Mouse (Mus musculus) heart, embryonic 14.5 days (tissue): ENCODE measurements around the gene Unc13d. TPM values are rescaled to one million over a fixed set of nuclear protein-coding genes. Genes with fewer than 3 reads are reported as not detected.
"Not testable (repeated sequence)": the region's sequence is repeated elsewhere in the genome, so short reads cannot be mapped to it uniquely, and the experiment has no call there.

Source experiments
- ATAC-seq: fragments of 200-750 bp; cut with Nextera tagmentation; 2 replicates; pipeline ENCODE4 v1.8.0; 2017; ENCODE audit warnings: low read depth, moderate TSS enrichment; ENCODE audit not compliant: insufficient number of reproducible peaks, insufficient read depth, low FRiP score
- H3K27ac ChIP-seq, 2 experiments: fragments of 200-500 bp in 1 of 2; fragments of 300-500 bp in 1 of 2; sonication (generic) in 1 of 2; replicated peaks in 1 of 2; 2 replicates each; pipeline ENCODE4 v1.5.1; 2012 to 2014; ENCODE audit warnings: low read depth in 2 of 2, low read length in 2 of 2, control low read depth in 1 of 2, mild to moderate bottlenecking in 1 of 2, mixed read lengths in 1 of 2; ENCODE audit not compliant: control insufficient read depth in 1 of 2, insufficient read depth in 1 of 2
- H3K27me3 ChIP-seq: fragments of 300-500 bp; sonication (generic); 2 replicates; pipeline ENCODE4 v1.6.1; 2014; ENCODE audit warnings: mild to moderate bottlenecking, low read length, control low read depth; ENCODE audit not compliant: control insufficient read depth, insufficient read depth
- H3K36me3 ChIP-seq: fragments of 300-500 bp; sonication (generic); 2 replicates; pipeline ENCODE4 v1.6.1; 2014; ENCODE audit warnings: mild to moderate bottlenecking, control low read depth, low read length, mixed read lengths; ENCODE audit not compliant: control insufficient read depth, insufficient read depth
- H3K4me1 ChIP-seq, 2 experiments: fragments of 200-500 bp in 1 of 2; fragments of 300-500 bp in 1 of 2; sonication (generic) in 1 of 2; 2 replicates each; pipeline ENCODE4 v1.6.1; 2012 to 2014; ENCODE audit warnings: low read length in 2 of 2, control low read depth in 1 of 2, mixed read lengths in 1 of 2; ENCODE audit not compliant: control insufficient read depth in 2 of 2, insufficient read depth in 2 of 2
- H3K4me2 ChIP-seq: fragments of 300-500 bp; sonication (generic); 2 replicates; pipeline ENCODE4 v1.6.1; 2014; ENCODE audit warnings: mild to moderate bottlenecking, low read length
- H3K4me3 ChIP-seq, 2 experiments: fragments of 200-500 bp in 1 of 2; fragments of 300-500 bp in 1 of 2; sonication (generic) in 1 of 2; 2 replicates each; pipeline ENCODE4 v1.5.1; 2012 to 2014; ENCODE audit warnings: low read length in 2 of 2, mild to moderate bottlenecking in 2 of 2, control low read depth in 1 of 2, low read depth in 1 of 2, moderate library complexity in 1 of 2; ENCODE audit not compliant: control insufficient read depth in 1 of 2, insufficient read depth in 1 of 2
- H3K9ac ChIP-seq: fragments of 300-500 bp; sonication (generic); 2 replicates; pipeline ENCODE4 v1.6.1; 2014; ENCODE audit warnings: mild to moderate bottlenecking, low read length
- H3K9me3 ChIP-seq: fragments of 300-500 bp; sonication (generic); 2 replicates; pipeline ENCODE4 v1.6.1; 2016; ENCODE audit warnings: low read length, control low read depth; ENCODE audit not compliant: control insufficient read depth
- WGBS: fragments of 180-500 bp; shearing (Covaris S2); extraction: QIAGEN DNeasy Blood & Tissue Kit; methylation state at CpG from one replicate; pipeline ENCODE4 v1.1.7; 2014; 5-methylcytosine and 5-hydroxymethylcytosine counted together
- polyA plus RNA-seq: library from polyadenylated mRNA; unstranded; fragments of >200 nt; fragmentation: Nextera tagmentation; extraction: Ambion mirVana; gene quantifications from 2 replicates; pipeline ENCODE4 v1.2.1, GENCODE M21; 2014

Gene Unc13d
- 0.66 and 0.69 TPM in 2 replicates for polyA plus RNA-seq

DNA sequence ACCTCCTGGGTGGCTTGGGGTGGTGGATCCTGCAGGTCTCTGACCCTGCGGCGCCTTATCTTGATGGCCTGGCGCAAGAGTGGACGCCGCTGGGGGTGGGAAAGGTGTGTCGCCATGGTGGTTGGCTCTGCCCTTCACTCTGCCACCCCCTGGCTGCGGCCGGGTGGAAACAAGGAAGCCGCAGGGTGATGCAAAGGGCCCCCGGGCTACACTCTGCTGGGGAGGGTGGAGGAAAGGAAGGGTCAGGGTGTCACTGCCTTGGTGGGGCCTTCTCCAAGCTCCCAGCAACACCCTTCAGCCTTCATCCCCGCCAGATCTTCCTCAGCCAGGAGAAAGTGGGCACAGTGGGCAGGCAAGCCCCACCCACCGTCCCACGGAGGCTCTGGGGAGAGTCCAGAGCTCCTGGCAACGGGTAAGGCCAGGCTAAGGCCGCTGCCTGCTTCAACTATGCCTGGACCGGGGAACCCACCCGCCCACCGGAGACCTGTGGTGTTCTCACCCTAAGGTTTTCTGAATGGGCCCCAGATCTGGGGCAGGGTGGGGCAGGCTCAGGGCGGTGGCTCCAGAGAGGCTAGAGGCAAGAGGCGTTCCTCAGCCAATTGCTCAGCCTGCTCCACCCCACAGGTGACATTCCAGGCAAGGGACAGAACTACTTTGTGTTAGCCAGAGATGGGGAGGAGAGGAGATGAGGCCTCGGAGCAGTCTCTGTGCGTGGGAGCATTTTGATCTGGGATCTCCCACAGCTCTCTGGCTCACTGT, at the start of gene Unc13d:
Gene Unc13d (minus strand): TSS at position 516 of the 759 bp plus-strand sequence.
- H3K9me3 ChIP-seq: no peaks in the 10 kb centered on the region
- ATAC-seq: peak; percentile 38
- H3K27ac ChIP-seq: peak within 1 kb of the TSS in 1 of 2 experiments; percentile 44; a peak in 1 of 4 replicates
- H3K36me3 ChIP-seq: peaks cover 41% of the 10 kb centered on the region
- no peaks in the 10 kb centered on the region for H3K27me3 ChIP-seq
- 64% methylated on average over 22 of the region's 22 CpGs for WGBS
- peak within 1 kb of the TSS; percentile 54 for H3K4me2 ChIP-seq
- peak within 1 kb of the TSS in 1 of 2 experiments; percentile 18; a peak in 1 of 4 replicates for H3K4me3 ChIP-seq
- H3K4me1 ChIP-seq: peaks cover 18 to 37% of the 10 kb centered on the region in 2 experiments
- peak within 1 kb of the TSS; percentile 58 for H3K9ac ChIP-seq

DNA sequence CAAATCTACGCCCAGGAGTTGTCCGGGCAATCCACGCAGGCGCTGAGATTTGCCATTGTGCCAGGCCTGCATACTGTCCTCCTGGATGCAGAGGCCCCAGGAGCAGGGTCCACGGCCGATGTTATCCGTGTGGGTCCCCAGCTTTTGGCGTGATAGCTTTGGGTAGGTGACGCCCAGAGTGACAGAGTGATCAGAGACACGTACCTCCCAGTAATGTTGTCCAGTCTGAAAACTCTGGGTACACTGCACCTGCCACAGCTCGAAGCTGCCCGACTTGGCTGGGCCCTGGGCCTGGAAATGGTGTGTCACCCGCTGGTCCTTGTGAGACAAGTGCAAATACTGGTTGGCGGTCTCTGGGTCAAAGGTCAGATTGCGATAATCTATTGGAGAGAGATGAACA, 48.5 kb upstream of the Unc13d start:
- Histone ChIP-seq H3K36me3 (peaks cover 44% of the 10 kb centered on the region), H3K9me3 (peaks cover 4% of the 10 kb centered on the region; the same call in 1 of the 2 replicates), H3K4me3 (no peak overlapping the region), H3K4me1 (peaks cover 14 to 27% of the 10 kb centered on the region in 2 experiments), H3K27me3 (no peaks in the 10 kb centered on the region), H3K4me2 (no peak overlapping the region), H3K27ac (no peak overlapping the region), H3K9ac (no peak overlapping the region)
- no peak for ATAC-seq
- 94% methylated on average over 15 of the region's 15 CpGs for WGBS

DNA sequence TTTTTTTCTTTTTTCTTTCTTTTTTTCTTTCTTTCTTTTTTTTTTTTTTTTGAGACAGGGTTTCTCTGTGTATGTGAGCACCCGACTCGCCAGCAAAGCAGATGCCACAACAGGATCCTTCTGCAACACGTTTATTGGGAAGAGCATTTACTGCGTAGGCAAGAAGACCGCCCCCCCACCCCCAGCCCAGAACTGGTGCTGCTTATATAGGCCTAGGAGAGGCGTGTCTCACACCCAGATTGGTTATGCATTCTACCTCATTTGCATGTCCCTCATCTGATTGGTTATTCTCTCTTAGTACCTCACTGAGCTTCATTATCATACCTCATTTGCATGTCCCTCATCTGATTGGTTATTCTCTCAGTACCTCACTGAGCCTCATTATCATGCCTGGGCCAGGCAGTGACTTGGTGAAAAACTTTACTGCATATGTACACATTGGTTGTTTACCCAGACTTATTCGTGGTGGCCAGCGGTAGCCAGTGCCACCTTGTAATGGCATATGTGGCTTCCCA, 44.0 kb upstream of the Unc13d start:
- not testable (repeated sequence) for H3K27me3 ChIP-seq, H3K4me3 ChIP-seq, H3K4me1 ChIP-seq, H3K9me3 ChIP-seq, ATAC-seq, H3K27ac ChIP-seq, H3K9ac ChIP-seq, H3K4me2 ChIP-seq
- H3K36me3 ChIP-seq: peaks cover 39% of the 10 kb centered on the region
- 94% methylated on average over 8 of the region's 8 CpGs for WGBS

DNA sequence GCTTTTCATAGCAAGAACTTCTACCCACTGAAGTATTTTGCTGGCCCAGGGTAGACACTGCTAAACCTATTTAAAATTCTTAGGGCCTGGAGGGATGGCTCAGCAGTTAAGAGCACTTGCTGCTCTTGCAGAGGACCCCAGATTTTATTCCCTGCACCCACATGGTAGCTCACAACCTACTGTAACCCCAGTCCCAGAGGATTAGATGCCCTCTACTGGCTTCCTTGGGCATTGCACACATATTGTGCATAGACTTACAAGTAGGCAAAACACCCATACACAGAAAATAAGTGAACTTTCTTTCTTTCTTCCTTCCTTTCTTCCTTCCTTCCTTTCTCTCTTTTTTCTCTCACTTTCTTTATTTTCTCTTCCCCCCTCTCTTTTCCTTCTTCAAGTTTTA, 40.1 kb upstream of the Unc13d start:
- Histone ChIP-seq H3K4me3 (no peak overlapping the region), H3K9ac (no peak overlapping the region), H3K4me1 (no peaks in the 10 kb centered on the region), H3K27ac (no peak overlapping the region), H3K36me3 (peaks cover 7% of the 10 kb centered on the region), H3K27me3 (no peaks in the 10 kb centered on the region), H3K9me3 (no peaks in the 10 kb centered on the region), H3K4me2 (no peak overlapping the region)
- ATAC-seq: no peak

DNA sequence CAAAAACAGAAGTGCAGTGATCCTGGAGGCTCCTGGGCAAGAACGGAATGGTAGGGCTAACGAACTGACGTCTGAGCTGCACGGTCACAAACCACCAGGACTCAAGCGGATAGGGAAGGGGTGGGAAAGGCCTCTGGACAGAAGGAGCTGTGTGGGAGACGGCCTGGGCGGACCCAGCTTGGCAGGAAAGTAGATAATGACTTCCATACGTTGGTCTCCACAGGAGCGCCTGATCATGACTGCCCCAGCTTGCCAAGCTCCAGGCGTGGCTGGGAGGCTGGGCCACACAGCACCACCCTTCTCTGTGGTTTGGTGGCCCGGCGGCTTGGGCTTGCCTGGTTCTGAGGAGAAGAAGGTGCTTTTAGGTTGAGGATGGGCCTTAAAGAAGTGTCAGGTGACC, 39.5 kb upstream of the Unc13d start:
- Histone ChIP-seq H3K27me3 (no peaks in the 10 kb centered on the region), H3K4me3 (no peak overlapping the region), H3K9me3 (no peaks in the 10 kb centered on the region), H3K9ac (no peak overlapping the region), H3K27ac (peak overlapping the region in 1 of 2 experiments; percentile 33; a peak in 2 of 4 replicates), H3K4me2 (no peak overlapping the region), H3K4me1 (no peaks in the 10 kb centered on the region), H3K36me3 (0 out of 2 replicates have a peak, but pooled peaks cover under 1% of the 10 kb centered on the region)
- peak; percentile 60; the same call in 1 of the 2 replicates for ATAC-seq
- 65% methylated on average over 12 of the region's 12 CpGs for WGBS

DNA sequence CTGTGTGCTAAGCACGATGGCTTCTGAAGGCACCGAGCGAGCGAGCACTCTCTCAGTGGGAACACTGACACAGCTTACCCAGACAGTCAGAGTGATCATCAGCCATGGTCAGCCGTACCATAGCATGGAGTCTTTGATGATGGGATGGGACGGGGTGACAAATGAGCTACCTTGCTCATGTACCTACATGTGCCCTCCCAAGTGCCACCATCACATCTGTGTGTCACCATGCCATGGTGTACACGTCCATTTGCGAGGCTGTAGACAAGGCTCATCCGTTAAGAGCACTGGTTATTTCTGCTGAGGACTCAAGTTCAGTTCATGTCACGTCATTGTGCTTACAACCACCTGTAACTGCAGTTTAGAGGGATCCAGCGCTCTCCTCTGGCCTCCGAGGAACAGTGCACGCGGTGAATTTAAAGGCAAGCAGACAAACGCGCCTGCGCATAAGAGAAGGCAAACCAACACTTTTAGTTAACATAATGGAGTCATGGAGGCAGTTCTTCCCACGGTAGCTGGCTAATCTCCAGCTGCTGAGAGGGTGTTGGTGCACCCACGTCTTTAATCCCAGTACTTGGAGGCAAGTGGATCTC, 33.9 kb upstream of the Unc13d start:
- Histone ChIP-seq H3K9ac (no peak overlapping the region), H3K4me1 (peaks cover 21 to 25% of the 10 kb centered on the region in 2 experiments), H3K36me3 (peaks cover 14% of the 10 kb centered on the region; the same call in 1 of the 2 replicates), H3K27ac (no peak overlapping the region), H3K4me3 (no peak overlapping the region), H3K9me3 (no peaks in the 10 kb centered on the region), H3K4me2 (no peak overlapping the region), H3K27me3 (no peaks in the 10 kb centered on the region)
- no peak for ATAC-seq
- WGBS: 83% methylated on average over 19 of the region's 19 CpGs

DNA sequence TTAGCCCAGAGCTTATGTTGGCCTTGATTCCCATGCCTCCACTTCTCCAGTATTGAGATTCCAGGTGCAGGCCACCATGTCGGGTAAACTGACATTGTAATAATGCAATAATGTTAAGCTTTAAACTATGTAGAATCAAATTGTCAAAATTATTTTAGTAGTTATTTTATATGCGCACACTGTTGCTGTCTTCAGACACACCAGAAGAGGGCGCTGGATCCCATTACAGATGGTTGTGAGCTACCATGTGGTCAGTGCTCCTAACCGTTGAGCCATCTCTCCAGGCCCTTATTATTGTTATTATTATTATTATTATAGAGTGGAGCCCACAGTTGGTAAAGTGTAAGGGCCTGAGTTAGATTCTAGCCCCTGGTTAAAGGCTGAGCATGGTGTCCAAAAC, 33.3 kb upstream of the Unc13d start:
- peaks cover 25 to 32% of the 10 kb centered on the region in 2 experiments for H3K4me1 ChIP-seq
- peak overlapping the region in 1 of 2 experiments; percentile 88; a peak in 1 of 4 replicates for H3K4me3 ChIP-seq
- ATAC-seq: no peak
- H3K9ac ChIP-seq: no peak overlapping the region
- 79% methylated on average over 4 of the region's 4 CpGs for WGBS
- no peaks in the 10 kb centered on the region for H3K9me3 ChIP-seq
- H3K36me3 ChIP-seq: peaks cover 20% of the 10 kb centered on the region
- peak overlapping the region; percentile 79 for H3K4me2 ChIP-seq
- no peaks in the 10 kb centered on the region for H3K27me3 ChIP-seq
- peak overlapping the region; percentile 68 to 83; a peak in 3 of 4 replicates for H3K27ac ChIP-seq
